Comparison of ENCODE assay signal across 19 mouse cellular contexts in the genomic region with DNA sequence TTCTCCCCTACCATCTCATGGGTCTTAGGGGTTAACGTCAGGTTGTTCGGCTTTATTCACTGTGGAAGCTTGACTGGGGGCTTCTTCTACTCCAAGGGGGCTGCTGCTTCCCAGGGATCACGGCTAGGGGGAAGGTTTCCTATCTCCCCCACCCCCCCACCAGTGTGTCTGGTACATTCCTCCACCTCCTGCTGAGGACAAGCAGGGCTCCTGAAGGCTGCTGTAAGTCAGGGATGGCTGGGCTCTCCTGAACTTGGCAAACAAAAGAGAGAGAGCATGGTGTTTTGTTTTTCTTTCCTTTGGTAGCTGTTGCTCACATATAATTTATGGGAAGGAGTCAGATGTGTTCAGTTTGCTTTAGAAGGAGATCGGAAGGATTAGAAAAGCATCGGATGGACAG. TPM values are rescaled to one million over a fixed set of nuclear protein-coding genes. Genes with fewer than 3 reads are reported as not detected.
DNase-seq lines count a peak whose midpoint lies in the region; ATAC-seq lines count a peak whose summit lies in the region.
"Had no signal": no experiment of that assay in that cellular context is flagged by ENCODE, and none has a peak within 500 bp of the region (broad histone marks: within the 10 kb centered on the region; RNA-seq: fewer than 3 reads in every experiment).

No protein-coding gene starts in this region.

- H3K4me1 ChIP-seq in heart, embryonic 13.5 days, result no peaks in the 10 kb centered on the region
- peaks cover 10% of the 10 kb centered on the region for H3K4me1 ChIP-seq in kidney, embryonic 15.5 days
- no peaks in the 10 kb centered on the region for H3K4me1 ChIP-seq in midbrain, embryonic 15.5 days
- peaks cover 11% of the 10 kb centered on the region for H3K4me1 ChIP-seq in midbrain, embryonic 10.5 days
- H3K4me1 ChIP-seq in neural tube, embryonic 15.5 days, result no peaks in the 10 kb centered on the region; the same call in 1 of the 2 replicates
- H3K4me1 ChIP-seq: embryonic facial prominence, embryonic 12.5 days had no signal

- no peaks in the 10 kb centered on the region for H3K36me3 ChIP-seq in heart, embryonic 13.5 days
- H3K36me3 ChIP-seq in kidney, embryonic 15.5 days, result no peaks in the 10 kb centered on the region
- no peaks in the 10 kb centered on the region for H3K36me3 ChIP-seq in midbrain, embryonic 15.5 days (replicated peaks)
- no peaks in the 10 kb centered on the region for H3K36me3 ChIP-seq in midbrain, embryonic 10.5 days
- H3K36me3 ChIP-seq in neural tube, embryonic 15.5 days, result no peaks in the 10 kb centered on the region
- H3K36me3 ChIP-seq: embryonic facial prominence, embryonic 12.5 days had no signal

- no peak for ATAC-seq in heart, embryonic 13.5 days (ENCODE audit: extremely low read depth, insufficient number of reproducible peaks, low FRiP score, low TSS enrichment)
- peak; percentile 73 for ATAC-seq in kidney, embryonic 15.5 days (replicated peaks; ENCODE audit: low FRiP score)
- ATAC-seq in midbrain, embryonic 15.5 days (replicated peaks), result no peak
- ATAC-seq in neural tube, embryonic 15.5 days (ENCODE audit: low FRiP score), result no peak
- ATAC-seq: activated CD4-positive, CD25-positive, alpha-beta regulatory T cell, adult 4 months; forebrain, embryonic 16.5 days; intestine, embryonic 16.5 days had no signal

- DNase-seq in heart, postnatal 36 days, result no peak
- DNase-seq in kidney, postnatal 10 days, result no peak
- DNase-seq in midbrain, embryonic 10.5 days (ENCODE audit: low spot score), result no peak
- no peak for DNase-seq in thymus, postnatal 4 days
- DNase-seq: adrenal gland, adult 8-10 months; cerebellum, adult 11-12 months; cerebellum, postnatal 10 days; gastrocnemius, postnatal 25 days; kidney, postnatal 36 days; layer of hippocampus, postnatal 36 days; lung, postnatal 10 days had no signal

- H3K4me2 ChIP-seq in heart, embryonic 13.5 days, result 0 out of 2 replicates have a peak overlapping the region, but pooled peaks have one; percentile 16
- peak overlapping the region; percentile 33; the same call in 1 of the 2 replicates for H3K4me2 ChIP-seq in kidney, embryonic 15.5 days
- H3K4me2 ChIP-seq in midbrain, embryonic 15.5 days, result peak overlapping the region; percentile 24
- H3K4me2 ChIP-seq in neural tube, embryonic 15.5 days, result peak overlapping the region; percentile 32
- H3K4me2 ChIP-seq: embryonic facial prominence, embryonic 12.5 days had no signal

- no peak overlapping the region for H3K9ac ChIP-seq in heart, embryonic 13.5 days
- H3K9ac ChIP-seq in kidney, embryonic 15.5 days, result no peak overlapping the region
- no peak overlapping the region for H3K9ac ChIP-seq in midbrain, embryonic 15.5 days
- no peak overlapping the region for H3K9ac ChIP-seq in neural tube, embryonic 15.5 days (replicated peaks)
- H3K9ac ChIP-seq: embryonic facial prominence, embryonic 12.5 days had no signal

- H3K9me3 ChIP-seq in heart, embryonic 13.5 days, result no peaks in the 10 kb centered on the region
- no peaks in the 10 kb centered on the region for H3K9me3 ChIP-seq in kidney, embryonic 15.5 days (replicated peaks)
- H3K9me3 ChIP-seq in midbrain, embryonic 15.5 days, result no peaks in the 10 kb centered on the region
- H3K9me3 ChIP-seq in midbrain, embryonic 10.5 days (replicated peaks), result no peaks in the 10 kb centered on the region
- no peaks in the 10 kb centered on the region for H3K9me3 ChIP-seq in neural tube, embryonic 15.5 days (replicated peaks)
- H3K9me3 ChIP-seq: embryonic facial prominence, embryonic 12.5 days had no signal

- H3K27me3 ChIP-seq in heart, embryonic 13.5 days (replicated peaks), result peaks cover 54% of the 10 kb centered on the region
- peaks cover 6% of the 10 kb centered on the region for H3K27me3 ChIP-seq in kidney, embryonic 15.5 days
- no peaks in the 10 kb centered on the region; the same call in 1 of the 2 replicates for H3K27me3 ChIP-seq in midbrain, embryonic 15.5 days (replicated peaks)
- H3K27me3 ChIP-seq in midbrain, embryonic 10.5 days (ENCODE audit: low read depth, poor library complexity, severe bottlenecking), result peaks cover 42% of the 10 kb centered on the region
- peaks cover 2% of the 10 kb centered on the region; the same call in 1 of the 2 replicates for H3K27me3 ChIP-seq in neural tube, embryonic 15.5 days (replicated peaks)

- H3K4me3 ChIP-seq in heart, embryonic 13.5 days, result no peak overlapping the region
- no peak overlapping the region for H3K4me3 ChIP-seq in kidney, embryonic 15.5 days (replicated peaks)
- no peak overlapping the region for H3K4me3 ChIP-seq in midbrain, embryonic 15.5 days
- H3K4me3 ChIP-seq in midbrain, embryonic 10.5 days, result no peak overlapping the region
- H3K4me3 ChIP-seq in neural tube, embryonic 15.5 days (replicated peaks), result no peak overlapping the region
- H3K4me3 ChIP-seq: embryonic facial prominence, embryonic 12.5 days had no signal

- 17% methylated on average over 5 of the region's 5 CpGs for WGBS in heart, embryonic 13.5 days
- WGBS in kidney, embryonic 15.5 days, result 16% methylated on average over 5 of the region's 5 CpGs
- WGBS in midbrain, embryonic 15.5 days, result 35% methylated on average over 5 of the region's 5 CpGs
- 27% methylated on average over 5 of the region's 5 CpGs for WGBS in midbrain, embryonic 10.5 days
- WGBS in neural tube, embryonic 15.5 days, result 25% methylated on average over 5 of the region's 5 CpGs

- intact Hi-C loops in heart, postnatal 36 days (cut with DNase I), result no loop called here

- H3K27ac ChIP-seq in heart, embryonic 13.5 days (replicated peaks), result no peak overlapping the region
- H3K27ac ChIP-seq in kidney, embryonic 15.5 days, result no peak overlapping the region
- H3K27ac ChIP-seq in midbrain, embryonic 15.5 days, result no peak overlapping the region
- H3K27ac ChIP-seq in midbrain, embryonic 10.5 days (replicated peaks), result no peak overlapping the region; the same call in 1 of the 2 replicates
- H3K27ac ChIP-seq in neural tube, embryonic 15.5 days (replicated peaks), result no peak overlapping the region
- H3K27ac ChIP-seq: embryonic facial prominence, embryonic 12.5 days had no signal

RNA-seq across cellular contexts. Expression of a gene that starts 54.7 kb away (rescaled TPM):
- polyA plus RNA-seq in heart, embryonic 13.5 days (2015; fragmentation: Nextera tagmentation; extraction: Ambion mirVana), result 164 and 184 TPM in 2 replicates
- total RNA-seq in heart, postnatal 36 days (2021), result 100 to 1,000 TPM; 103 to 104 TPM
- polyA plus RNA-seq in kidney, embryonic 15.5 days (2015; fragmentation: Nextera tagmentation; extraction: Ambion mirVana), result 205 and 229 TPM in 2 replicates
- polyA plus RNA-seq in midbrain, embryonic 15.5 days (2015; fragmentation: Nextera tagmentation; extraction: Ambion mirVana), result 179 and 185 TPM in 2 replicates
- 82.0 and 101 TPM in 2 replicates for polyA plus RNA-seq in midbrain, embryonic 10.5 days (2016; fragmentation: Nextera tagmentation; extraction: Ambion mirVana)
- polyA plus RNA-seq in neural tube, embryonic 15.5 days (2015; fragmentation: Nextera tagmentation; extraction: Ambion mirVana), result 192 and 193 TPM in 2 replicates

RNA-seq across cellular contexts. Expression of a gene that starts 59.3 kb away (rescaled TPM):
- 11.5 and 12.8 TPM in 2 replicates for polyA plus RNA-seq in heart, embryonic 13.5 days (2015; fragmentation: Nextera tagmentation; extraction: Ambion mirVana)
- total RNA-seq in heart, postnatal 36 days (2021), result 10 to 100 TPM; 60.5 to 62.0 TPM
- polyA plus RNA-seq in kidney, embryonic 15.5 days (2015; fragmentation: Nextera tagmentation; extraction: Ambion mirVana), result 29.0 and 35.9 TPM in 2 replicates
- 22.0 and 25.0 TPM in 2 replicates for polyA plus RNA-seq in midbrain, embryonic 15.5 days (2015; fragmentation: Nextera tagmentation; extraction: Ambion mirVana)
- 25.5 and 26.6 TPM in 2 replicates for polyA plus RNA-seq in midbrain, embryonic 10.5 days (2016; fragmentation: Nextera tagmentation; extraction: Ambion mirVana)
- polyA plus RNA-seq in neural tube, embryonic 15.5 days (2015; fragmentation: Nextera tagmentation; extraction: Ambion mirVana), result 18.1 and 19.8 TPM in 2 replicates
